Mouse (Mus musculus): ENCODE results near the gene Mfsd14a. TPM values are rescaled to one million over a fixed set of nuclear protein-coding genes. Genes with fewer than 3 reads are reported as not detected.
"Not testable (repeated sequence)": the region's sequence is repeated elsewhere in the genome, so short reads cannot be mapped to it uniquely, and the experiment has no call there.

Mfsd14a gene
- polyA plus RNA-seq, 1 experiment, result 11.5 TPM

DNA sequence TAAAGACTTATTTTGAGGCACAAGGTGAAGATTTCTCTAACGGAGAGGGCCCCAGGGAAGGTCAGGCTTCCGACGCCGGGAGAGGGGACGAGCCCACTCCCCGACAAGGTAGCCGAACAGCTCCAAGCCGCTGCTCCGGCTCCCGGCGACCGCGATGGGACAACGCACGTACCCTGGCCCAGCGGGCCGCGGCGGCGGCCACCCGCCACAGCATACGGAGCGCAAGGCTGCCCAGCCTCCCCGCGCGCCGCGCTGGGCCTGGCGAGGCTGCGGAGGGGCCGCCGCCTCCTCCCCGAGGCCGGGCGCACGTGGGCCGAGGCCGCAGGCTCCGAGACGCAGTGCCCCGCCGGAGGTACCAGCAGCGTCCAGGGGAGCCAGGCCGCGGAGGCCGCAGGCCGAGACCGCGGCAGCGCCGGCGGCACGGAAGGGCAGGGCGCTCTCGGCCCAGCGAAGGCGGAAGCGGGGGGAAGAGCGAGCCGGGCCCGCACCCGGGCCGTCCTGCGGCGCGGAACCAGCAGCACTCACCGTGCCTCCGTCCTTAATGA lies 535 bp downstream of the Mfsd14a start:
- H3K27me3 ChIP-seq (ENCODE audit: control insufficient read depth, insufficient read depth, insufficient read length), result no peaks in the 10 kb centered on the region
- H3K79me2 ChIP-seq (ENCODE audit: control insufficient read depth, insufficient read depth), result peaks cover 54% of the 10 kb centered on the region
- TF ChIP-seq MYOG (IDR thresholded peaks at IDR 0.05; ENCODE audit: control insufficient read depth in 1 of 3, insufficient read depth in 1 of 3, insufficient read length in 2 of 3, low read depth in 2 of 3) (peak in 1 of 3 experiments; percentile 43), TCF3 (IDR thresholded peaks at IDR 0.05; ENCODE audit: insufficient read length, low read depth) (no peak)
- peak overlapping the region; percentile 56 for H3K4me3 ChIP-seq
- H3K4me2 ChIP-seq (ENCODE audit: low read depth), result peak overlapping the region; percentile 87
- H3K36me3 ChIP-seq (ENCODE audit: control insufficient read depth, insufficient read depth), result no peaks in the 10 kb centered on the region
- peak overlapping the region; percentile 94 for H3ac ChIP-seq (ENCODE audit: control insufficient read depth, insufficient read length)

- Histone ChIP-seq H3ac (ENCODE audit: control insufficient read depth, insufficient read length) (peak overlapping the region; percentile 94), H3K79me2 (ENCODE audit: control insufficient read depth, insufficient read depth) (peaks cover 59% of the 10 kb centered on the region), H3K4me2 (ENCODE audit: low read depth) (peak overlapping the region; percentile 87), H3K4me3 (peak overlapping the region; percentile 56), H3K27me3 (ENCODE audit: control insufficient read depth, insufficient read depth, insufficient read length) (no peaks in the 10 kb centered on the region), H3K36me3 (ENCODE audit: control insufficient read depth, insufficient read depth) (no peaks in the 10 kb centered on the region)
- no peak for TF ChIP-seq CEBPB (IDR thresholded peaks at IDR 0.05; ENCODE audit: insufficient read depth, poor library complexity, severe bottlenecking)
Observed at GRCm38 (mm10) chr3:116661288-116661869, 1.1 kb downstream of the Mfsd14a start.

GRCm38 (mm10) chr3:116659856-116660430 lies 2.5 kb downstream of the Mfsd14a start:
- no peak overlapping the region for H3K4me2 ChIP-seq (ENCODE audit: low read depth)
- no peaks in the 10 kb centered on the region for H3K36me3 ChIP-seq (ENCODE audit: control insufficient read depth, insufficient read depth)
- TF ChIP-seq POLR2A (IDR thresholded peaks at IDR 0.05; ENCODE audit: insufficient read length, low read depth), result no peak
- no peak for TF ChIP-seq E2F4 (IDR thresholded peaks at IDR 0.05; ENCODE audit: insufficient read depth)
- no peak for TF ChIP-seq TCF12 (IDR thresholded peaks at IDR 0.05; ENCODE audit: insufficient read depth, poor library complexity, severe bottlenecking)
- no peak overlapping the region for H3ac ChIP-seq (ENCODE audit: control insufficient read depth, insufficient read length)
- no peak overlapping the region for H3K4me3 ChIP-seq
- H3K79me2 ChIP-seq (ENCODE audit: control insufficient read depth, insufficient read depth), result peaks cover 73% of the 10 kb centered on the region
- no peaks in the 10 kb centered on the region for H3K27me3 ChIP-seq (ENCODE audit: control insufficient read depth, insufficient read depth, insufficient read length)

GRCm38 (mm10) chr3:116658928-116659565 lies 3.4 kb downstream of the Mfsd14a start:
- Histone ChIP-seq H3K79me2 (ENCODE audit: control insufficient read depth, insufficient read depth) (peaks cover 82% of the 10 kb centered on the region), H3K36me3 (ENCODE audit: control insufficient read depth, insufficient read depth) (no peaks in the 10 kb centered on the region), H3ac (ENCODE audit: control insufficient read depth, insufficient read length) (no peak overlapping the region), H3K27me3 (ENCODE audit: control insufficient read depth, insufficient read depth, insufficient read length) (no peaks in the 10 kb centered on the region), H3K4me3 (no peak overlapping the region), H3K4me2 (ENCODE audit: low read depth) (no peak overlapping the region)
- TF ChIP-seq POLR2A (IDR thresholded peaks at IDR 0.05; ENCODE audit: insufficient read length, low read depth) (no peak), TCF12 (IDR thresholded peaks at IDR 0.05; ENCODE audit: insufficient read depth, poor library complexity, severe bottlenecking) (no peak), MYOD1 (IDR thresholded peaks at IDR 0.05; ENCODE audit: control insufficient read depth in 1 of 3, insufficient read length in 2 of 3, low read depth in 2 of 3) (no peak), MYOG (IDR thresholded peaks at IDR 0.05; ENCODE audit: control insufficient read depth in 1 of 3, insufficient read depth in 1 of 3, insufficient read length in 2 of 3, low read depth in 2 of 3) (no peak), USF1 (IDR thresholded peaks at IDR 0.05; ENCODE audit: low read depth) (no peak), MAX (IDR thresholded peaks at IDR 0.05; ENCODE audit: low read depth) (no peak), TCF3 (IDR thresholded peaks at IDR 0.05; ENCODE audit: insufficient read length, low read depth) (no peak), CEBPB (IDR thresholded peaks at IDR 0.05; ENCODE audit: insufficient read depth, poor library complexity, severe bottlenecking) (no peak), E2F4 (IDR thresholded peaks at IDR 0.05; ENCODE audit: insufficient read depth) (no peak), SRF (IDR thresholded peaks at IDR 0.05; ENCODE audit: control insufficient read depth, insufficient read length, low read depth) (no peak), REST (IDR thresholded peaks at IDR 0.05; ENCODE audit: insufficient read depth, insufficient read length) (no peak), POLR2AphosphoS2 (IDR thresholded peaks at IDR 0.05; ENCODE audit: insufficient read length, low read depth) (no peak)

DNA sequence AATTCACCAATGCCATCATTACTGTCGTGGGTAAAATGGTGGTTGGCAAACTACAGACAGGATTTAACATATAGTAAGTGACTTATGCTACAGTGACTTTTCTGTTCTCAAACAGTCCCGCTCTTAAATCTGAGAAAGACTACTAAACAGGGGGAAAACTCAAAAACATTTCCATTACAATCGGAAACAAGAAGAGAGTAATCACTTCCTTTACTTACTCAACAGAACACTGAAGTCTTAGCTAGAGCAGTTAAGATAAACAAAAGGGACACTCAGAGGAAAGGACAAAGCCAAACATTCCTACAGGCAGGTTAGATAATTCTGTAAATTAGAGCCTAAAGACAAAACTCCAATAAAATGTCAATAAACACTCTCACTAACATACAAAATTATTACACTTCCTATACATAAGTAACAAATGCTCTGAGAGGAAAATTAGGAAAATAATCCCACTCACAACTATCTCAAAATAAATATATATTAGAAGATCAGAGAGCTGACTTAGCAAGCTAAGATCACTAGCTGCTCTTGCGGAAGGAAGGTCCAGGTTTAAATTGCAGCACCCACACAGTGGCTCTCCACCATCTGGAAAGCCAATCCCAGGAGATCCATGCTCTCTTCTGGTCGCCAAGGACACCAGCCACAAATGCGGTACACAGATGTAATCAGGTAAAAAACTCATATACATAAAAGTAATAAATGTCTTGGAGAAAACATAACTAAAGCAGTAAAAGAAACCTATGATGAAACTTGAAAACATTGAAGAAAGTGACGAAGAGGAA lies 6.1 kb downstream of the Mfsd14a start:
- H3K4me2 ChIP-seq (ENCODE audit: low read depth), result no peak overlapping the region
- no peaks in the 10 kb centered on the region for H3K36me3 ChIP-seq (ENCODE audit: control insufficient read depth, insufficient read depth)
- no peak overlapping the region for H3K4me3 ChIP-seq
- H3K79me2 ChIP-seq (ENCODE audit: control insufficient read depth, insufficient read depth), result peaks cover 99% of the 10 kb centered on the region
- H3ac ChIP-seq (ENCODE audit: control insufficient read depth, insufficient read length), result no peak overlapping the region
- no peaks in the 10 kb centered on the region for H3K27me3 ChIP-seq (ENCODE audit: control insufficient read depth, insufficient read depth, insufficient read length)
- no peak for TF ChIP-seq POLR2A (IDR thresholded peaks at IDR 0.05; ENCODE audit: insufficient read length, low read depth)
- TF ChIP-seq REST (IDR thresholded peaks at IDR 0.05; ENCODE audit: insufficient read depth, insufficient read length), result no peak
- TF ChIP-seq SRF (IDR thresholded peaks at IDR 0.05; ENCODE audit: control insufficient read depth, insufficient read length, low read depth), result no peak
- TF ChIP-seq POLR2AphosphoS2 (IDR thresholded peaks at IDR 0.05; ENCODE audit: insufficient read length, low read depth), result no peak
- no peak for TF ChIP-seq MYOG (IDR thresholded peaks at IDR 0.05; ENCODE audit: control insufficient read depth in 1 of 3, insufficient read depth in 1 of 3, insufficient read length in 2 of 3, low read depth in 2 of 3)
- no peak for TF ChIP-seq CEBPB (IDR thresholded peaks at IDR 0.05; ENCODE audit: insufficient read depth, poor library complexity, severe bottlenecking)
- TF ChIP-seq E2F4 (IDR thresholded peaks at IDR 0.05; ENCODE audit: insufficient read depth), result no peak
- no peak for TF ChIP-seq TCF3 (IDR thresholded peaks at IDR 0.05; ENCODE audit: insufficient read length, low read depth)
- TF ChIP-seq MYOD1 (IDR thresholded peaks at IDR 0.05; ENCODE audit: control insufficient read depth in 1 of 3, insufficient read length in 2 of 3, low read depth in 2 of 3), result no peak
- no peak for TF ChIP-seq MAX (IDR thresholded peaks at IDR 0.05; ENCODE audit: low read depth)
- no peak for TF ChIP-seq USF1 (IDR thresholded peaks at IDR 0.05; ENCODE audit: low read depth)
- TF ChIP-seq TCF12 (IDR thresholded peaks at IDR 0.05; ENCODE audit: insufficient read depth, poor library complexity, severe bottlenecking), result no peak

DNA sequence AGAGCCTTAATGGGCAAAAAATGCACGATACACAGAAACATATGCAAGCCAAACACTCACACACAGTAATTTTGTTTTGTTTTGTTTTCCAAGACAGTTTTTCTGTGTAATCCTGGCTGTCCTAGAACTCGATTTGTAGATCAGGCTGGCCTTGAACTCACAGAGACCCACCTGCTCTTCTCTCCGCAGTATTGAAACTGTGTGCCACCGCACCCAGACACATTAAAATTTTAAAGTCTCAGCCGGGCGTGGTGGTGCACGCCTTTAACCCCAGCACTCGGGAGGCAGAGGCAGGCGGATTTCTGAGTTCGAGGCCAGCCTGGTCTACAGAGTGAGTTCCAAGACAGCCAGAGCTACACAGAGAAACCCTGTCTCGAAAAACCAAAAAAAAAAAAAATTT lies 8.4 kb downstream of the Mfsd14a start:
- not testable (repeated sequence) for H3K4me3 ChIP-seq; H3K4me2 ChIP-seq (ENCODE audit: low read depth); H3ac ChIP-seq (ENCODE audit: control insufficient read depth, insufficient read length); H3K36me3 ChIP-seq (ENCODE audit: control insufficient read depth, insufficient read depth); H3K27me3 ChIP-seq (ENCODE audit: control insufficient read depth, insufficient read depth, insufficient read length)
- peaks cover 95% of the 10 kb centered on the region for H3K79me2 ChIP-seq (ENCODE audit: control insufficient read depth, insufficient read depth)

Data from myocyte (in vitro differentiated cells).